8 mouse cellular contexts compared by ENCODE assay signal in genomic region chr13:101694496-101695251, GRCm38 (mm10).
DNase-seq lines count a peak whose midpoint lies in the region; ATAC-seq and TF ChIP-seq lines count a peak whose summit lies in the region.

No protein-coding gene starts in this region.

- no peaks in the 10 kb centered on the region for H3K27me3 ChIP-seq in embryonic facial prominence, embryonic 11.5 days (ENCODE audit: control insufficient read depth, insufficient read depth, low read length)
- H3K27me3 ChIP-seq in heart, postnatal 0 days (ENCODE audit: control insufficient read depth, insufficient read depth, low read length), result no peaks in the 10 kb centered on the region

- H3K27ac ChIP-seq in embryonic facial prominence, embryonic 11.5 days (replicated peaks; ENCODE audit: low read depth, low read length), result 0 out of 2 replicates have a peak overlapping the region, but pooled peaks have one; percentile 41
- H3K27ac ChIP-seq in heart, postnatal 0 days (ENCODE audit: low read depth), result peak overlapping the region; percentile 78

- no peak for TF ChIP-seq EP300 in heart, postnatal 0 days (IDR thresholded peaks at IDR 0.05; ENCODE audit: low read depth)

- H3K9me3 ChIP-seq in embryonic facial prominence, embryonic 11.5 days (replicated peaks; ENCODE audit: control insufficient read depth, low read length), result no peaks in the 10 kb centered on the region
- H3K9me3 ChIP-seq in heart, postnatal 0 days (replicated peaks; ENCODE audit: control insufficient read depth, low read length), result no peaks in the 10 kb centered on the region

- TF ChIP-seq POLR2A in lung, adult 2 months (IDR thresholded peaks at IDR 0.05; ENCODE audit: borderline replicate concordance, extremely low read depth, low read depth, low read length), result no peak

- no peak for TF ChIP-seq CTCF in heart, postnatal 0 days (IDR thresholded peaks at IDR 0.05; ENCODE audit: low read depth)
- no peak for TF ChIP-seq CTCF in lung, adult 2 months (IDR thresholded peaks at IDR 0.05; ENCODE audit: insufficient read depth, low read length)

- WGBS in embryonic facial prominence, embryonic 11.5 days, result under 1% methylated on average over 48 of the region's 48 CpGs
- 2% methylated on average over 48 of the region's 48 CpGs for WGBS in heart, postnatal 0 days
- WGBS in lung, adult 2 months, result 3% methylated on average over 48 of the region's 48 CpGs

- H3K4me3 ChIP-seq in embryonic facial prominence, embryonic 11.5 days (ENCODE audit: low read depth, low read length), result peak overlapping the region; percentile 50
- peak overlapping the region; percentile 76 for H3K4me3 ChIP-seq in heart, postnatal 0 days (ENCODE audit: low read depth, low read length)
- peak overlapping the region; percentile 45 for H3K4me3 ChIP-seq in lung, adult 2 months (replicated peaks; ENCODE audit: extremely low read depth, low read depth, low read length)

- H3K9ac ChIP-seq in embryonic facial prominence, embryonic 11.5 days (replicated peaks; ENCODE audit: low read length), result peak overlapping the region; percentile 64
- H3K9ac ChIP-seq in heart, postnatal 0 days (replicated peaks; ENCODE audit: low read depth, low read length), result peak overlapping the region; percentile 64

- ATAC-seq in embryonic facial prominence, embryonic 11.5 days (replicated peaks; ENCODE audit: insufficient number of reproducible peaks, low FRiP score, low TSS enrichment, low read depth), result peak; percentile 72
- ATAC-seq in heart, postnatal 0 days (ENCODE audit: insufficient read depth, low read depth), result peak; percentile 60
- ATAC-seq in neutrophil, adult 5-6 weeks (ENCODE audit: extremely low read depth, insufficient number of reproducible peaks, low FRiP score, poor library complexity, severe bottlenecking), result peak; percentile 14; the same call in 1 of the 2 replicates

- peak overlapping the region; percentile 93 for H3K4me2 ChIP-seq in embryonic facial prominence, embryonic 11.5 days (ENCODE audit: low read depth, low read length)
- peak overlapping the region; percentile 92 for H3K4me2 ChIP-seq in heart, postnatal 0 days (ENCODE audit: low read depth, low read length)

- DNase-seq in 3134 (ENCODE audit: extremely low read depth, insufficient read length, low spot score), result peak; percentile 57
- DNase-seq in adrenal gland, adult 2 months, result peak; percentile 73
- DNase-seq in embryonic facial prominence, embryonic 11.5 days (ENCODE audit: low spot score), result peak; percentile 69
- peak; percentile 38 for DNase-seq in heart, postnatal 0 days (ENCODE audit: low spot score)
- peak; percentile 83 to 87 for DNase-seq in kidney, postnatal 36 days
- peak; percentile 60 for DNase-seq in lung, adult 2 months
- peak; percentile 38 for DNase-seq in testis, postnatal 14 days (ENCODE audit: low spot score)

- H3K36me3 ChIP-seq in embryonic facial prominence, embryonic 11.5 days (replicated peaks; ENCODE audit: control insufficient read depth, insufficient read depth, low read depth, low read length), result no peaks in the 10 kb centered on the region
- H3K36me3 ChIP-seq in heart, postnatal 0 days (replicated peaks; ENCODE audit: control insufficient read depth, insufficient read depth, low read length), result peaks cover 13% of the 10 kb centered on the region

- peaks cover 6% of the 10 kb centered on the region; the same call in 1 of the 2 replicates for H3K4me1 ChIP-seq in embryonic facial prominence, embryonic 11.5 days (ENCODE audit: control insufficient read depth, insufficient read depth, low read length)
- H3K4me1 ChIP-seq in heart, postnatal 0 days (ENCODE audit: control insufficient read depth, insufficient read depth), result peaks cover 37% of the 10 kb centered on the region
- peaks cover 19% of the 10 kb centered on the region for H3K4me1 ChIP-seq in lung, adult 2 months (ENCODE audit: control insufficient read depth, insufficient read depth, low read length)

Comparison
In these comparisons a context has a peak if more than half of its experiments do, and no peak if none do; other contexts are left out.
1. Peak in every context shown above with its lines: DNase-seq, ATAC-seq, H3K4me3 ChIP-seq and H3K27ac ChIP-seq.
2. ATAC-seq: peak in every context shown above with its lines; median percentile 72 in embryonic facial prominence, embryonic 11.5 days; 60 in heart, postnatal 0 days; 14 in neutrophil, adult 5-6 weeks.